Mouse (Mus musculus) ES-E14 (cell line): ENCODE measurements at regions not wholly inside any gene's neighbourhood (a gene's known extent, or its start where the extent isn't known, plus 50 kb on each side); places are given as distances from the start of the nearest gene placed in this dataset.

Experiments
- ZC3H11A ChIP-seq: IDR thresholded peaks from 2 replicates; pipeline ENCODE4 v1.6.1; 2012; ENCODE audit warnings: low read depth, mild to moderate bottlenecking, inconsistent platforms, low read length, borderline replicate concordance
- ZNF384 ChIP-seq: IDR thresholded peaks from 2 replicates; pipeline ENCODE4 v1.6.1; 2012; ENCODE audit warnings: low read depth, low read length, inconsistent platforms

- TF ChIP-seq ZC3H11A (no peak), ZNF384 (no peak)
These were observed 61.2 kb upstream of the Coro2b start for GRCm38 (mm10) chr9:62598056-62598455.
